Mouse (Mus musculus) liver, adult 2 months (tissue): Measurements from ENCODE around the gene Plscr1. TPM values are rescaled to one million over a fixed set of nuclear protein-coding genes. Genes with fewer than 3 reads are reported as not detected.

Experiments used
- DNase-seq: peaks from one replicate; pipeline ENCODE4 v3.0.0-alpha.2; 2011; ENCODE audit warnings: low read depth, low spot score; ENCODE audit errors: extremely low read depth
- H3K27ac ChIP-seq: fragments of 200-500 bp; replicated peaks from 2 replicates; pipeline ENCODE4 v1.5.1; 2012; ENCODE audit warnings: low read depth, mild to moderate bottlenecking, control low read depth, inconsistent platforms, low read length; ENCODE audit not compliant: insufficient read depth
- H3K27me3 ChIP-seq: fragments of 200-500 bp; 2 replicates; pipeline ENCODE4 v1.6.1; 2012; ENCODE audit warnings: mild to moderate bottlenecking, moderate library complexity, low read length, inconsistent platforms; ENCODE audit not compliant: control insufficient read depth, insufficient read depth
- H3K36me3 ChIP-seq: fragments of 200-500 bp; 2 replicates; pipeline ENCODE4 v1.6.1; 2012; ENCODE audit warnings: low read length, inconsistent platforms; ENCODE audit not compliant: control insufficient read depth, insufficient read depth
- H3K4me1 ChIP-seq: fragments of 200-500 bp; 2 replicates; pipeline ENCODE4 v1.6.1; 2011; ENCODE audit warnings: low read length; ENCODE audit not compliant: control insufficient read depth, insufficient read depth
- H3K4me3 ChIP-seq: fragments of 200-500 bp; 2 replicates; pipeline ENCODE4 v1.5.1; 2011; ENCODE audit warnings: low read depth, mild to moderate bottlenecking, control low read depth, low read length, moderate library complexity; ENCODE audit not compliant: insufficient read depth
- H3K79me2 ChIP-seq: fragments of 200-500 bp; 2 replicates; pipeline ENCODE4 v1.6.1; 2012; ENCODE audit warnings: inconsistent platforms, mild to moderate bottlenecking, low read length, moderate library complexity; ENCODE audit not compliant: control insufficient read depth, insufficient read depth
- H3K9ac ChIP-seq: fragments of 200-500 bp; 2 replicates; pipeline ENCODE4 v1.6.1; 2012; ENCODE audit warnings: low read depth, mild to moderate bottlenecking, control low read depth, inconsistent platforms, low read length
- CTCF ChIP-seq: fragments of 200-500 bp; IDR thresholded peaks from 2 replicates; pipeline ENCODE4 v1.5.1; 2011; ENCODE audit warnings: low read depth, low read length, control low read depth
- POLR2A ChIP-seq: fragments of 200-500 bp; IDR thresholded peaks from 2 replicates; pipeline ENCODE4 v1.6.1; 2011; ENCODE audit warnings: low read length, control low read depth; ENCODE audit not compliant: insufficient read depth; ENCODE audit errors: extremely low read depth
- WGBS: fragments of 180-500 bp; shearing (Covaris S2); methylation state at CpG from one replicate; pipeline ENCODE4 v1.1.7; 2018; 5-methylcytosine and 5-hydroxymethylcytosine counted together
- polyA plus RNA-seq: library from polyadenylated mRNA; depleted of rRNA; stranded (reverse); fragments of >200 nt; gene quantifications from 2 replicates; pipeline ENCODE4 v1.2.3, GENCODE M21; 2012
- total RNA-seq: library from RNA; depleted of rRNA; stranded (reverse); fragments of >200 nt; gene quantifications from 2 replicates; pipeline ENCODE4 v1.2.3, GENCODE M21; 2014

Gene Plscr1
- total and polyA plus RNA-seq, 2 experiments, result 9.9 to 18.3 TPM

DNA sequence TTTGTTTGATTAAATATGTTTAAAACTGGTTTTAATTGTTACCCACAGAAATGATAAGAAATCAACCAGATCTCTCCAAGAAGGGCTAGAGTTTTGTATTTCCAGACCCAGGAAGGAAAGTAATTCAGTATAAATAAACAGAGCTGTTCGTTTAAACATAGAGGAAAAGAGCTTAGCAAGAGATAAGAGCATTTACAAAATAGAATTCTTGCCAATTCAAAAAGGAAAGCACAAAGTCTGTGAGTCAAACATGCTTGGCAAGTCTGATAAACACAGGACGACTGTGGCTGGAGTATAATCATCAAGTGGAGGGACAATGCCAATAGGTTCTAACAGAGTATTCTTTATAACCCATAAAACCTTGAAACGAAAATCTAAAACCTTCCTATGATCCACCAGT, 38.5 kb upstream of the Plscr1 start:
- Histone ChIP-seq H3K36me3 (no peaks in the 10 kb centered on the region), H3K27ac (no peak overlapping the region), H3K79me2 (no peaks in the 10 kb centered on the region), H3K27me3 (no peaks in the 10 kb centered on the region), H3K9ac (no peak overlapping the region), H3K4me3 (no peak overlapping the region), H3K4me1 (no peaks in the 10 kb centered on the region; the same call in 1 of the 2 replicates)
- DNase-seq, result peak; percentile 65
- TF ChIP-seq POLR2A (no peak), CTCF (no peak)
- 16% methylated on average over 3 of the region's 3 CpGs for WGBS

DNA sequence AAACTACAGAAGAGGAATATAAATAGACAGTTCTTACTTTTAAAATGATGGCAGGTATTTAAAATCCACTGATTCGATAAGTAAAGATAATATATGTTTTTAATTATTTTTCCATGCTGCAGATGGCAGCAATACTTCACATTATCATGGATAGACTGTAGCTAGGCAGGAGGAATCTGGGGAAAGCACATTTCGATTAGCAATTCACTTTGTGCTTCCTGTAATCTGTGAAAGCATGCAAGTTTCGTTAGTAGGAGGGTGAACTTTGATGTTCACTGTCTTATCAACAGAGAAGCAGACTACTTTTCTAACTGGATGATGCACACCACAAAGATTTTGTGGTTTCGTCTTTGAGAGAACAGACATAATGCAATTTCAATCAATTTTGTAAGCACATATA, 32.1 kb upstream of the Plscr1 start:
- 43% methylated on average over 4 of the region's 4 CpGs for WGBS
- DNase-seq, result peak; percentile 47
- TF ChIP-seq POLR2A (no peak), CTCF (peak; percentile 30; the same call in 1 of the 2 replicates)
- H3K27ac ChIP-seq, result no peak overlapping the region
- no peak overlapping the region for H3K4me3 ChIP-seq
- no peaks in the 10 kb centered on the region for H3K27me3 ChIP-seq
- H3K36me3 ChIP-seq, result no peaks in the 10 kb centered on the region
- no peaks in the 10 kb centered on the region for H3K79me2 ChIP-seq
- no peaks in the 10 kb centered on the region for H3K4me1 ChIP-seq
- H3K9ac ChIP-seq, result no peak overlapping the region

DNA sequence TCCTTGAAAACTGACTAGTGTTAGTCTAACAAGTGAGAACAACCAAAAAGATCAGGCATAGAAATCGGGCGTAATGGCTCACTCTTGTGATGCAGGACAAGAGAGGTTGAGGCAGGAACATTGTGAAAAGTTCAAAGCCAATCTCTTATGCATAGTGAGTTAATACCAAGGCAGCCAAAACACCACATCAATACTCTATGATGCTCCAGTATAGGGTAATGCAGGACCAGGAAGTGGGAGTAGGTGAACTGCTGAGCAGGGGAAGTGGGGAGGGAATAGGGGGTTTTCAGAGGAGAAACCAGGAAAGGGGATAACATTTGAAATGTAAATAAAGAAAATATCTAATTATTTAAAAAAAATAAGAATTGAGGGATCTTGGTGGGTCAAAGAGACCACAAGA, 31.7 kb upstream of the Plscr1 start:
- Histone ChIP-seq H3K4me3 (no peak overlapping the region), H3K36me3 (no peaks in the 10 kb centered on the region), H3K27ac (no peak overlapping the region), H3K27me3 (no peaks in the 10 kb centered on the region), H3K4me1 (no peaks in the 10 kb centered on the region), H3K79me2 (no peaks in the 10 kb centered on the region), H3K9ac (no peak overlapping the region)
- 91% methylated on average over 2 of the region's 2 CpGs for WGBS
- TF ChIP-seq POLR2A, result no peak
- no peak for DNase-seq

DNA sequence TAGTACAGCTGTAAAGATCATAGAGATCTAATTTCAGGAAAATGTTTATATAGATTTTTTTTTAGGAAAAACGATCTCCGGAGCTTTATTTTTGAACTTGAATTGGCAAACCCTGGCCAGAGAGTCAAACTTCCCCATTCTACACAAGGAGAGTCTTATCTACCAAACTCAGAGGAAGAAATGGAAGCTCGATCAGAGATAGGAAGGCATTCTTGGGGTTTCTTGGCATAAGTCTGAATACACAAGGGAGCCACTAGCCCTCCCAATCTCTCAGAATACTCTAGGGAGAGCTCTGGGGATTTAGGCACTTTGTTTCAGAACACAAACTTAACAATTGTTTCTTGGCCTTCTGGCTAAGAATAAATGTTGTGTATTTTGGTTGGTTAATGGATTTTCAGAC, 29.4 kb upstream of the Plscr1 start:
- no peaks in the 10 kb centered on the region for H3K4me1 ChIP-seq
- no peak overlapping the region for H3K9ac ChIP-seq
- DNase-seq, result no peak
- TF ChIP-seq CTCF, result no peak
- no peak for TF ChIP-seq POLR2A
- no peak overlapping the region for H3K4me3 ChIP-seq
- H3K79me2 ChIP-seq, result no peaks in the 10 kb centered on the region
- WGBS, result 71% methylated on average over 3 of the region's 3 CpGs
- no peaks in the 10 kb centered on the region for H3K36me3 ChIP-seq
- H3K27ac ChIP-seq, result no peak overlapping the region
- H3K27me3 ChIP-seq, result no peaks in the 10 kb centered on the region

DNA sequence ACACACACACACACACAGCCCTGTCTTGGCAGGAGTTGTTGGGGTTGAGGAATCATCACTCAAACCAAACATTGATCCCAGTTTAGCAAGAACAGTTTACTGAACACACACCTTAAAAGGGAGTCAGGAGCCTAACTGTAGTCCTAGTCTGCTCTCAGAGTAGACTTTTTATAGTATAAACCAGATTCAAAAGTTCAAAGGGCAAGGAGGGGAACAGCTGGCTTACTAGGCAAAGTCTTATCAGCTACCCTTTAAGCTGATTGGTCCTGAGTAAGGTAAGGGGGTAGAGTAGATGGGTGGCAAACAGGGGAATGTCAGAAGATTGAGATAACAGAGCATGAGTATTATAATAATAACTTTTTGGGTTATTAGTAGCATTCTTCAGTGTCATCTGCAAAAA, 28.1 kb upstream of the Plscr1 start:
- Histone ChIP-seq H3K4me1 (no peaks in the 10 kb centered on the region), H3K27me3 (no peaks in the 10 kb centered on the region), H3K9ac (no peak overlapping the region), H3K79me2 (no peaks in the 10 kb centered on the region), H3K4me3 (no peak overlapping the region), H3K27ac (no peak overlapping the region), H3K36me3 (no peaks in the 10 kb centered on the region)
- no peak for TF ChIP-seq POLR2A
- DNase-seq, result peak; percentile 61

DNA sequence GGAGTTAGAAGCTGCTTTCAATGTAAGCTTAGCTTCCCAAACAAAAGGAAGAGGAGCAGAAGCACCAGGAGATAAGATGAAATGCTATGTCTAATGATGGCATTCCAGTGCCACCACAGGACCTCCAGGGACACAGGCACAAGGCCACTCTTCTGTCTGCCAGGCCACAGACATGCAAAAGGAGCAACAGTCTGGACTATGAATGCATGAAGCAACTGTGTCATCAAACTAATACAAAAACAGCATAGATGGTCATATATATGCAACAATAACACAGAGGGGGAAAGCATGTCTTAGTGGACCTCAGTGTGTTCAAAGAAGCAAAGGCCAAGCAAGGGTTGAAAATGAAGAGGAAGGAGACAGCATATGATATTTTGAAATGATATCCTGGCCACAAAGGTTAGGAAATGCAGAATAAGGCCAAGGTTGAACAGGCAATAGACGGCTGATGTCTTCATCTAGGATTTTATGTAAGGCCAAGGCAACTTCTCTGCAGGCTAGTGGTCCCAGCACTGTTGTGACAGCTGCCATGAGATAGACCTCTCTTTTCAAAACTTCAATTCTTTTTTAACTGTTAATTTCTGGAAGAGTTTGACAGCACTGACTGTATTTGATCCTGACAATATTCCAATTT, 24.8 kb upstream of the Plscr1 start:
- TF ChIP-seq CTCF (no peak), POLR2A (no peak)

More for the DNA sequence above, 24.8 kb upstream of the Plscr1 start:
- Histone ChIP-seq H3K79me2 (no peaks in the 10 kb centered on the region), H3K4me3 (no peak overlapping the region), H3K9ac (no peak overlapping the region), H3K27me3 (no peaks in the 10 kb centered on the region), H3K27ac (no peak overlapping the region), H3K4me1 (peaks cover under 1% of the 10 kb centered on the region; the same call in 1 of the 2 replicates), H3K36me3 (no peaks in the 10 kb centered on the region)
- DNase-seq, result no peak
- 86% methylated on average over 1 of the region's 1 CpGs for WGBS
